Mouse (Mus musculus) spleen, postnatal 4 days (tissue): ENCODE data around the gene Ptpn4.

ENCODE experiments used
- DNase-seq, 2 experiments: peaks; one replicate each; pipeline ENCODE4 v3.0.0; 2022; ENCODE audit warnings: low spot score in 2 of 2

Ptpn4 gene

GRCm38 (mm10) chr1:119837035-119837751, at the start of gene Ptpn4:
Ptpn4 (minus strand) TSS chr1:119837613.
- peak; percentile 97 to 98 for DNase-seq

- DNase-seq = no peak
Observed at GRCm38 (mm10) chr1:119886320-119886719, 48.9 kb upstream of the Ptpn4 start.

GRCm38 (mm10) chr1:119884272-119884671, 46.9 kb upstream of the Ptpn4 start:
- DNase-seq = no peak

GRCm38 (mm10) chr1:119878909-119879308, 41.5 kb upstream of the Ptpn4 start:
- no peak for DNase-seq

- no peak for DNase-seq
Observed at GRCm38 (mm10) chr1:119877469-119877868, 40.1 kb upstream of the Ptpn4 start.

- DNase-seq = no peak
Observed at GRCm38 (mm10) chr1:119868395-119869161, 31.2 kb upstream of the Ptpn4 start.

- DNase-seq = no peak
Observed at GRCm38 (mm10) chr1:119867300-119867699, 29.9 kb upstream of the Ptpn4 start.

GRCm38 (mm10) chr1:119865311-119865710, 27.9 kb upstream of the Ptpn4 start:
- DNase-seq = no peak

- DNase-seq = no peak
Observed at GRCm38 (mm10) chr1:119863507-119864296, 26.3 kb upstream of the Ptpn4 start.

- no peak for DNase-seq
Observed at GRCm38 (mm10) chr1:119859566-119859965, 22.2 kb upstream of the Ptpn4 start.

- peak in 1 of 2 experiments; percentile 40 for DNase-seq
Observed at GRCm38 (mm10) chr1:119852980-119853379, 15.6 kb upstream of the Ptpn4 start.

GRCm38 (mm10) chr1:119852339-119852738, 14.9 kb upstream of the Ptpn4 start:
- DNase-seq = peak in 1 of 2 experiments; percentile 34

GRCm38 (mm10) chr1:119849146-119849935, 11.9 kb upstream of the Ptpn4 start:
- DNase-seq = peak in 1 of 2 experiments; percentile 37

- no peak for DNase-seq
Observed at GRCm38 (mm10) chr1:119845321-119845720, 7.9 kb upstream of the Ptpn4 start.

GRCm38 (mm10) chr1:119843121-119843520, 5.7 kb upstream of the Ptpn4 start:
- DNase-seq = no peak

- DNase-seq = no peak
Observed at GRCm38 (mm10) chr1:119838241-119838640, 828 bp upstream of the Ptpn4 start.

- peak; percentile 40 to 72 for DNase-seq
Observed at GRCm38 (mm10) chr1:119836479-119837015, 866 bp downstream of the Ptpn4 start.

GRCm38 (mm10) chr1:119835726-119836478, 1.5 kb downstream of the Ptpn4 start:
- DNase-seq = no peak

- DNase-seq = no peak
Observed at GRCm38 (mm10) chr1:119828160-119828559, 9.3 kb downstream of the Ptpn4 start.

- no peak for DNase-seq
Observed at GRCm38 (mm10) chr1:119818704-119819103, 18.7 kb downstream of the Ptpn4 start.
